Mouse (Mus musculus): ENCODE measurements around the gene Olfr513.

Olfr513 gene

GRCm38 (mm10) chr7:108750673-108751072 is at the start of gene Olfr513:
TSS of gene Olfr513 (plus strand) at chr7:108750973.
- DNase-seq (ENCODE audit: low spot score), result no peak

GRCm38 (mm10) chr7:108713020-108713419 is 37.8 kb upstream of the Olfr513 start, which contains the start of gene Olfr512:
TSS of gene Olfr512 (plus strand) at chr7:108713320.
- DNase-seq (ENCODE audit: low spot score), result no peak

- peak; percentile 75 for DNase-seq (ENCODE audit: low spot score)
These were observed 9.6 kb downstream of the Olfr513 start for GRCm38 (mm10) chr7:108760411-108760810.

DNA sequence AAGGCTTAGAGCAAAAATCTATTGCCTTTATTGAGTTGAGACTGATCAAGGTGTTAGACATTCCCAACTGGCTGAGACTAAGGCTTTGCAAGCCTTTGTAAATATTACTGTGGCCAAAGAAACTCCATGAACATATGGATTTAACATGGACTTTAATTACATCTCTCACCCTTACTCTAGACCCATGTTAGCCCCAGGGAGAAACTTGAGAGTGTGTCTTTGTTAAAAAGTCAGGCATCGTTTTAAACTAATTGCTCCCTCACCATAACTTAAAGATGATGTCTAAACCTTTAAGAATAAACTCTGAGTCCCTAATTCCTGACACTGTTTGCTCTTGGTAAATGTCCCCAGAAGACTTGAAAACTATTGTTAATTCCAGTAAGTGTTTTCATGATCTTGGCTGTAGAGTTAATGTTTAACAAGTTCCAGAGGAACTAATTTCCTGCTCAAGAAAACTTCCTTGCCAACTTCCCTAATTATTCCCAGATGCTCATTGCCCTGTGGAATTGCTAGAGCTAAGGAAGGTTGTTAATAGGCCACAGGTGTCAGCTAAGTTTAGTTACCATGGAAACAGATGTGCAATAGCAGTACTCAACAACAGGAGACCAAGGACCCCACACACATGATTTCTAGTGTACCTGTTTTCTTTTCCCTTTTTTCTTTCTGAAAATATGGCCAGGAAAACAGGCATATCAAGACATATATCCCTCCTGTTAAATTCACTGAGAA is 46.6 kb downstream of the Olfr513 start:
- peak; percentile 81 for DNase-seq (ENCODE audit: low spot score)

All from embryo, embryonic 10.5 days (tissue).